Mouse (Mus musculus): ENCODE measurements around the gene Zfp207. TPM values are rescaled to one million over a fixed set of nuclear protein-coding genes. Genes with fewer than 3 reads are reported as not detected.

Zfp207 gene
- 128 and 129 TPM in 2 replicates for polyA plus RNA-seq (2015; fragmentation: Nextera tagmentation; extraction: Ambion mirVana)

GRCm38 (mm10) chr11:80383019-80383625 lies at the start of gene Zfp207:
Gene Zfp207, plus strand, starts transcription at chr11:80383279.

GRCm38 (mm10) chr11:80377712-80378451 lies 5.2 kb upstream of the Zfp207 start, which contains the start of gene 5730455P16Rik:
Gene 5730455P16Rik, minus strand, starts transcription at chr11:80378034.

GRCm38 (mm10) chr11:80428381-80429008 lies 45.4 kb downstream of the Zfp207 start, which contains the start of gene Psmd11:
Gene Psmd11, plus strand, starts transcription at chr11:80428615.

Other genes with a start within 250 kb of the Zfp207 start
- 20.3 and 24.4 TPM in 2 replicates for gene Tefm, start 241.1 kb upstream of the Zfp207 start, polyA plus RNA-seq (2015; fragmentation: Nextera tagmentation; extraction: Ambion mirVana)
- 4.7 and 5.0 TPM in 2 replicates for gene Adap2, start 229.2 kb upstream of the Zfp207 start, polyA plus RNA-seq (2015; fragmentation: Nextera tagmentation; extraction: Ambion mirVana)
- gene Rnf135, start 199.4 kb upstream of the Zfp207 start, polyA plus RNA-seq (2015; fragmentation: Nextera tagmentation; extraction: Ambion mirVana) = 3.7 and 5.3 TPM in 2 replicates
- gene Rhot1, start 174.3 kb upstream of the Zfp207 start, polyA plus RNA-seq (2015; fragmentation: Nextera tagmentation; extraction: Ambion mirVana) = 59.0 and 64.0 TPM in 2 replicates
- gene Rhbdl3, start 82.4 kb upstream of the Zfp207 start, polyA plus RNA-seq (2015; fragmentation: Nextera tagmentation; extraction: Ambion mirVana) = 5.1 and 5.7 TPM in 2 replicates
- gene 5730455P16Rik, start 5.2 kb upstream of the Zfp207 start, polyA plus RNA-seq (2015; fragmentation: Nextera tagmentation; extraction: Ambion mirVana) = 42.0 and 42.7 TPM in 2 replicates
- 237 and 241 TPM in 2 replicates for gene Psmd11, start 45.3 kb downstream of the Zfp207 start, polyA plus RNA-seq (2015; fragmentation: Nextera tagmentation; extraction: Ambion mirVana)
- gene Cdk5r1, start 93.7 kb downstream of the Zfp207 start, polyA plus RNA-seq (2015; fragmentation: Nextera tagmentation; extraction: Ambion mirVana) = 68.7 and 69.3 TPM in 2 replicates

Data from neural tube, postnatal 0 days (tissue).